Mouse (Mus musculus) layer of hippocampus, adult 9-10 months (tissue): ENCODE measurements around the gene Kcnj4.

ENCODE experiments used
- DNase-seq: peaks from one replicate; pipeline ENCODE4 v3.0.0; 2022; ENCODE audit warnings: low spot score

The Kcnj4 gene

GRCm38 (mm10) chr15:79455106-79455810 is 49.8 kb downstream of the Kcnj4 start, which contains the start of gene Csnk1e:
Gene Csnk1e (minus strand): TSS chr15:79455566.
- DNase-seq, result no peak

- DNase-seq, result no peak
Observed at GRCm38 (mm10) chr15:79453831-79454230, 51.2 kb downstream of the Kcnj4 start.

- DNase-seq, result no peak
Observed at GRCm38 (mm10) chr15:79448041-79448440, 57.0 kb downstream of the Kcnj4 start.

DNA sequence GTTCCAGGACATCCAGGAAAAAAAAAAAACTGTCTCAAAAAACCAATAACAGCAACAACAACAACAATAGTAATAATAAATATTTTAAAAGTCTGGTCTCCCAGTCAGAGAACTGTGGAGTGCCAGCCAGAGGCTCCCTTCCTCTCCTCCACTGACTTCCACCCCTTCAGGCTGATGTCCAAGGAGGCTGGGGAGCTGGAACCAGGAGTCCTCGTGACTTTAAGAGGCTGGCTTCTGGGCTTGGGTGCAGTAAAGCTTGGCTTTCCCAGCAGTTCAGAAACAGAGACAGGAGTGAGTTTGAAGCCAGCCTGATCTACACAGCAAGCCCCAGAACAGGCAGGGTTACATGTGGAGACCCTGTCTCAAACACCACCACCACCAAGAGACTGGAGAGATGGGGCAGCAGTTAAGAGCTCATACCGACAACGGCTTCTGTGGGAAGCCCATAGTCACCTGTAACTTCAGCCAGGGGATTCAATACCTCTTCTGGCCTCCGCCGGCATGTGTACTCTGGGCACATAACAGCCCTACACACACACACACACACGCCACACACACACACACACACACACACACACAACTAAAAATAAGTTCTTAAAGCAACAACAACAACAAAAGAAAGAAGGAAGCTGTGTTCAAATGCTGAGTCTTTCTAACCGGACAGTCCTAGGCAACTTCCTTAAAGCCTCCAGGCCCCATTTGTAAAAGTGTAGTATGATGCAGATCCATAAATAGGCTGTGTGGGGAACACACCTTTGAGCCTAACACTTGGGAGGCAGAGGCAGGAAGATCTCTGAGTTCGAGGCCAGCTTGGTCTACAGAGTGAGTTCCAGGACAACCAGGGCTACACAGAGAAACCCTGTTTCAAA is 59.0 kb downstream of the Kcnj4 start:
- DNase-seq, result no peak

DNA sequence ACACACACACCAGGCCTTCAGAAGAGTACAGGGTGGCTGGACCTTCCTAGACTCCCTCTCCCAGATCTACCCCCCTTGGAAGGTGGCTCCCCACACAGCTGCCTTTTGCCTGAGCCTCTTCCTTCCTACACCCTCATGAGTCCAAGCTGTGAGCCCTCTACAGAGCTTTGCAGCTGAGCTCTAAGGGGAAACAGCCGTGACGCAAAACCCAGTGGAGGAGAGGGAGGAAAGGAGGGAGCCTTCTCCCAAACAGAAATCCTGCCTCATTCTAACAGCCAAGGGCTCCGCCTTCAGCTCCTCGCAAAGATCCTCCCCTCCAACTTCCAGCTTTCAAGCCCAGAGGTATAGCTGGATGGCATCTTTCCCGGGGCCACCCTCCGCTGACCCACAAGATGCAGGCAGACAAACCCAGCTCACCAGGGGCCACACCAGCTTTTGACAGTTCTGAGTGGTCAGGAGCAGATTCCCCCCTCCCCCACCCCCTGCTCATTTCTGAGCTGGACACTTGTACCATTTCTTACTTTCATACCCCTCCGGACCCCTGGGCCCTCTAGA is 61.1 kb downstream of the Kcnj4 start:
- DNase-seq, result no peak

- no peak for DNase-seq
Observed at GRCm38 (mm10) chr15:79442961-79443518, 62.0 kb downstream of the Kcnj4 start.

DNA sequence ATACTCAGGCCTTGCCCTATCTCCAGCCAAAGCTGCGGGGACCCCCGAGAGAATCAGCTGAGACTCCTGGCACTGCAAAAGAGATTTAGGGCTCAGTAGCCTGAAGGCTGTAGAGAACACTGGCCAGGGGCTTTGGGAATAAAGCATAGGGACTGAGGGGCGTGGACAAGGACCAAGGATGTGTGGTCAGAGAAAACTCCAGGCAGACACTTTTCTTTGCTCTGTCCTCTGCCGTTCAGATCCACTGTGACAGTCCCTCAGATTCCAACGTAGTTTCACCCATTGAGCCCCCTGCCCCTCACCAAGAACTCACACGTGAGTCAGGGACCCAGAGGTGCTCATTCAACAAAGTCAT is 62.8 kb downstream of the Kcnj4 start:
- no peak for DNase-seq

- no peak for DNase-seq
Observed at GRCm38 (mm10) chr15:79441331-79442256, 63.4 kb downstream of the Kcnj4 start.

GRCm38 (mm10) chr15:79440651-79441330 is 64.2 kb downstream of the Kcnj4 start:
- DNase-seq, result no peak

DNA sequence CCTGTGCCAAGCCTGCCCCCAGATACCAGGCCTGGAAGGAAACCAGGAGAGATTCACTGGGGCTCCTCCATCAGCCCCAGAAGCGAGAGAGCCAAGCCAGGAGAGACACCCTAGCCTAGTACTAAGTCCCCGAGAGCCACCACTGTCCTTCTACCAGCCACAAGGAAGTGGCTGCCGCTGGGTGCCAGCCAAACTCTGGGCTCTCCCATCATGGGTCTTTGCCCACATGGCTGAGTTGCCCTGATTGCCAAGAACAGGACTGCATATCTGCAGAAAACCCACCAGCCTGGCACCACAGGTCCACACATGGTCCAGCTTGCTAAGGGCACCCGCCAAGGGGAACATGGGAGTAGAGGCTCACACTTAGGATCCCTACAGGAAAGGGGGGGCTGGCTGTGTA is 64.8 kb downstream of the Kcnj4 start:
- DNase-seq, result no peak

DNA sequence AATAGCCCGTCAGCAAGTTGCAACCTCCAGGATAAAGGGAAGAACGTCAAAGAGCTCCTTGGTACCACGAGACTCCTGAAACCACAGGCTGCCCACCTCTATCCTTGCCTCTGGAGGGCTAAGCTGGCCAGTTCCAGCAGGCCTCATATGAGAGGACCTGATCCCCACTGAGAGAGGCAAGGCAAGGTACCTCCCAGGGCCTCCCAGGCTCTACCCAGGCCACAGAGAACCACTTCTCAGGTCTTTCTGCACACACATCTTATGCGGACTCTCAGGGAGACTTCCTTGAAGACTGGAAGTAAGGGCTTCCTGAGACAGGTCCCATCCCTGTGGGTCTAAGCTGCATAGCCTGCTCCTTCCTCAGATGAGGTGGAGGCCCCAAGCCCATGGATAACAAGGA is 65.7 kb downstream of the Kcnj4 start:
- no peak for DNase-seq

GRCm38 (mm10) chr15:79438816-79439215 is 66.2 kb downstream of the Kcnj4 start:
- DNase-seq, result no peak

DNA sequence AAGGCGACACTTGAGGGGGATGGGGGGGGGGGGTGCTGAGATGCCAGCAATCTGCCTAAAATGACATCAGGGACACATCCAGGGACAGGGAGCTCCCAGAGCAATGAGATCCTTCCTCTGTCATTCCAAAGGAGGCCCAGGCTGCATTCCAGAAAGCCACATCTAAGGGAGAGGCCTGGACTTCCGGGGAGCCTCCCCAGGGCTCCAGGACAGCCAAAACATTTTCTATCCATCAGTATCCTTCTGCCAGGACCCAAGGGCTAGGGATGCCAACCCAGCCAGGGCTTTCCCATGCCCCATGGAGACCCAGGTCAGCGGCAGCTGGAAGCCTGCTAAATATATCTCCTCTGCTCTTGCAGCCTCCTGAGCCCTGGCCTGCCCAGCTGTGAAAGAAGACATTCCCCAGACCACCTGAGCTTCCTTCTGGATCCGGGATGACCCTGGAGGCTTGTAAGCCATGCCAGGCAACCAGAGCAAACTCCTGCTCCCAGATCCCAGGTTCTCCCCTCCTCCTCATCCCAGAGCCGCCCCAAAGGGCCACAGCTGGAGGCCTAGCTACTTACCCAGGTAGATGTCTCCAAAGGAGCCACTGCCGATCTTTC is 66.7 kb downstream of the Kcnj4 start:
- no peak for DNase-seq

DNA sequence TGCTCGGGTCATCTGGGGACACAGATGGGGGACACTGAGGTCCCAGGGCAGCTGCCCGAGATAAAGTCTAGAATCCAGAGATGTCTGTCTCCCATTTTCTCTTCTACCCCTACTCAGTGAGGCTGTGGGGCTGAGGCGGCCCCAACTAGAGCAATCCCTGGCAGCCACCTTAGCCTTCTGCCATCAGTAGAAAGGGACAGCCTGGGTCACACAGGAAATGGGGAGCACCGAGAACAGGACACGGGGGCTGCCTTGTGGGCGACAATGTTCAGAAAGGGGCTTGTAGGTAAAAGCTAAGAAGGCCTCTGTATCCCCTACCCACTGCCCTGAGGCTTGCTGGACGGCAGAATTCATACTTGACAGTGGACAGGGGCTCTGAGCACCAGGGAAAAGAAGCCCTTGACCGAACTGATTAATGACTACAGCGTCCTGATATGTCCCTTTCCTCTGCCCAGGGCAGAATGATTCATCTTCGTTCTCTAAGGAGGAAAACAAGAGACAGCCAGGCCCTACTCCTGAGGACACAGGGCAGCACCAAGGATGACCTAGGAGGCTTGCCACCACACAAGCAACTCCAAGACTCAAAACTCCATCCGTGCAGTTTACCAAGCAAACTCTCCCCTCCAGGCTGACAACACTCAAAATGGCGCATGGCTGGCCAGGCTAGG is 67.4 kb downstream of the Kcnj4 start:
- DNase-seq, result no peak

GRCm38 (mm10) chr15:79436481-79436921 is 68.5 kb downstream of the Kcnj4 start:
- DNase-seq, result no peak

- no peak for DNase-seq
Observed at GRCm38 (mm10) chr15:79435191-79435671, 69.8 kb downstream of the Kcnj4 start.
